Mouse (Mus musculus): Measurements from ENCODE around the gene Scnn1b. TPM values are rescaled to one million over a fixed set of nuclear protein-coding genes. Genes with fewer than 3 reads are reported as not detected.

Scnn1b gene
- polyA plus RNA-seq, 2 experiments from 2014 or later: not detected

- no peak for ATAC-seq
Observed at GRCm38 (mm10) chr7:121924361-121924760, 59.5 kb downstream of the Scnn1b start.

GRCm38 (mm10) chr7:121927882-121928281, 63.0 kb downstream of the Scnn1b start:
- no peak for ATAC-seq

GRCm38 (mm10) chr7:121931246-121931645, 66.4 kb downstream of the Scnn1b start:
- ATAC-seq: no peak

GRCm38 (mm10) chr7:121933675-121934074, 68.8 kb downstream of the Scnn1b start:
- ATAC-seq: no peak

GRCm38 (mm10) chr7:121934346-121934745, 69.5 kb downstream of the Scnn1b start:
- peak; percentile 91 for ATAC-seq

GRCm38 (mm10) chr7:121935906-121936794, 71.3 kb downstream of the Scnn1b start:
- ATAC-seq: no peak

DNA sequence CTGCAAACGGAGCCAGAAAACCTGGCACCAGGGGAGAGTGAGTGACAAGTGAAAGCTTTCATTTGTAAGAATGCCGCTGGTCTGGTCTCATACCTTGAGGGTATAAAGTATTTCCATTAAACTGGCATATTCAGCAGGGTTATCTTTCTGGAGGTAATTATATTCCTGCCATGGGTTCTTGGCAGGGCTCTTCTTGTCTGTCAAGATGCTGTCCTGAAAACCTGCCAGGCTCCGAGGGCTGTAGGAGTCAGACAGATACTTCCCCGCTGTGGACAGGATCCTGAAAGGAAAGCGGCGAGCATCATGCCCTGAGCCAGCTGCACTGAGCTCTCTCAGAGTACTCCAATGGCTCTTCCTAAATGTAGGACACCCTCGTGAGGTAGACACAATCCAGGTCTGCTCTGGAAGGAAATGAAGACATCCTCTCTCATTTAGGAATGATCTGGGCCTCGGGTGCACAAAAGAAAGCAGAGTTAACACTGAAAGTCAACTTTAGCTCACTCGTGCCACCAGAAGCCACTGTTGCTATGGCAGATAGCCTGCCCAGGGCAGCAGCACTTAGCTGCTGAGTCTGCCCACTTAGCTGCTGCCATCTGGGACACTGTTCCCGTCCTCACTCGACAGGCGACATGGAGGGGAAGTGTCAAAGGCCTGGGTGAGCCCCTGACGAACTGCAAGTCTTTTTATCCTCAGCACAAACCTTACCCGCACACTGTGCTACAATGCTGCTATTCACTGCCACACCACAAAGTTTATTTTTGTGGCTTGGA, 72.2 kb downstream of the Scnn1b start:
- no peak for ATAC-seq

DNA sequence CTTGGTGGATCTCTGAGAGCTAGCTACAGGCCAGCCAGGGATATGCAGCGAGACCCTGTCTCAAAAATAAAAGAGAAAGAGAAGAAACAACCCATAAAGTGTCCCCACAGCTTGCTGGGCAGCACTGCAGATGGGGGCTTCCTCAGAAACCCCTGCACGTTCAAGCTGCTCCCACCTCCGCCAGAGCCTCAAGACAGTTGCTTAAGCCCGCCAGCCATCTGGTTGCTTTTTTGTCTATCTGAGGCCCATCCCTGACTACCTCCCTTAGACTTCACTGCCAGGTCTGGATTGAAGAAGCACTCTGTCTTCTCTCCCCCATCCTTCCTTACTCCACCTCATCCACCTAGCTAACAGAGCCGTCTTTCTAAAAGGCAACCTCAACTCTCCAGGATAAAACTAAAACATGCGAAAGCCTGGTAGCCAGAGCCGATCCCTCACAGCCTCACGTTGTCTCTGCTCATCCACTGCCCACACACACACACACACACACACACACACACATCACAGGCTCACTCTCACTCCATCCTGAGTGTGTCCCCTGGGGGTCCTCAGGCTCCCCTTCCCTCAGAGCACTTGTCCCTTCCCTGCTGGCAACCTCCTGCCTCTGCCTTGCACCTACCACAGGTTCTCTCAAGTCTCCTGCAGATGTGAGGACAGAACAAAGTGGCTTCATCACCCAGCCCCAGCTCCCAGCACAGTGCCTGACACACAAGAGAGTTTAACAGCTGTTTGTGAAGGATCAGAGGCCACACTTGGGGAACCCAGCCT, 73.5 kb downstream of the Scnn1b start:
- no peak for ATAC-seq

- no peak for ATAC-seq
Observed at GRCm38 (mm10) chr7:121939244-121939643, 74.4 kb downstream of the Scnn1b start.

GRCm38 (mm10) chr7:121939729-121940128, 74.9 kb downstream of the Scnn1b start:
- ATAC-seq: no peak

- ATAC-seq: no peak
Observed at GRCm38 (mm10) chr7:121941016-121941415, 76.2 kb downstream of the Scnn1b start.

DNA sequence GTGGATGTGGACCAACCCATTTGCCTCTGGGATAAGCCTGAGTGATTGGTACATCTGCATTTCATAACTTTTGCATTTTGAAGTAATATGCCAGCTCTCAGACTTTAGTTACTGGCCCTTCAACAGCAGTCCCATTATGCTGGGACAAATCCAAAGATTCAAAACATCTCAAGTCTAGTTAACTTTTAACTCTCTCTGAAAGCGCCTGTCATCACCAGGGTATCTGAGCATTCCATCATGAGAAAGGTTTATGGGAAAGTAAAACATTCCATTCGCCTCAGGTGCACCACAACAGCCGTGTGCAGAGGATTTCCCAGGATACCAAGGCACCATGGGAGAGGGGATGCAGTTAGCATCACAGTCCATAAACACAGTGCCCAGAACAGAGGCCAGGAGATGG, 76.8 kb downstream of the Scnn1b start:
- ATAC-seq: no peak

DNA sequence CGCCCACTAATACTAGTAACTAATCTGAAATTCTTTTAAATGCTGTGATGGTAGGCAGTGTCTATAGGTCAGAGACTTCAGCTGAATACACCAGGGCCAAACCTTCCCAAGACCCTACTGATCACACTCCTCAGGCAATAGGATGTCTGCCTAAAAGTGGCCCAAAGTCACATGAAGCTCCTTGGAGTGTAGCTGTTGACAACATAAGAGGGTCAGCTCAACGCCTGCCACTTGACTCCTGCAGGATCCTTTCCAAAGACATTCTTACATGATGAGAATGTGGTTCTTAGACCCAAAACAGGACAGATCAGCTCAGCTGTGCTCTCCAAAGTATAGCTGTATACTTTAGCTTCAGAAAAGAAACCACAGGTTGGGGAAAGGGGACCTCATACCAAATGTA, 77.5 kb downstream of the Scnn1b start:
- ATAC-seq: no peak

- ATAC-seq: no peak
Observed at GRCm38 (mm10) chr7:121946196-121946595, 81.4 kb downstream of the Scnn1b start.

- ATAC-seq: no peak
Observed at GRCm38 (mm10) chr7:121947513-121947912, 82.7 kb downstream of the Scnn1b start.

- no peak for ATAC-seq
Observed at GRCm38 (mm10) chr7:121954891-121955669, 90.2 kb downstream of the Scnn1b start.

DNA sequence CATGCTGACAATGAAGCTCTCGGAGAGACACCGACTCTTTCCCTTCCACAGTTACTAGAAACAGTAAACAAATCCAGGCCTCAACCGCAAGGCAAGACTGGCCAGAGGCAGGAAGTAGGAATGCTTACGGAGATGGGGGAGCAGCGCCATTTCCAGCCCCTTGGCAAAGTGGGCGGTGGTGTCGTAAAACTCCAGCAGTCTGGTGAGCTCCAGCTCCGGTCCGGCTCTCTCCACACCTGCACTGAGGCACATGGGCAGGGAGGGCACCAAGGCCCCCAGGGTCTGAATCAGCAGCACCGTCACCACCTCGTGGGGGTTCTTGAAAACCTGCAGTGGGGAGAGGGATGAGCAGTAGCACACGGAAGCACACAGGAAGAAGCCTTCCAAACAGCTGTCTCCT, 91.0 kb downstream of the Scnn1b start:
- no peak for ATAC-seq

- no peak for ATAC-seq
Observed at GRCm38 (mm10) chr7:121961913-121962570, 97.2 kb downstream of the Scnn1b start.

- no peak for ATAC-seq
Observed at GRCm38 (mm10) chr7:121962571-121962959, 97.7 kb downstream of the Scnn1b start.

DNA sequence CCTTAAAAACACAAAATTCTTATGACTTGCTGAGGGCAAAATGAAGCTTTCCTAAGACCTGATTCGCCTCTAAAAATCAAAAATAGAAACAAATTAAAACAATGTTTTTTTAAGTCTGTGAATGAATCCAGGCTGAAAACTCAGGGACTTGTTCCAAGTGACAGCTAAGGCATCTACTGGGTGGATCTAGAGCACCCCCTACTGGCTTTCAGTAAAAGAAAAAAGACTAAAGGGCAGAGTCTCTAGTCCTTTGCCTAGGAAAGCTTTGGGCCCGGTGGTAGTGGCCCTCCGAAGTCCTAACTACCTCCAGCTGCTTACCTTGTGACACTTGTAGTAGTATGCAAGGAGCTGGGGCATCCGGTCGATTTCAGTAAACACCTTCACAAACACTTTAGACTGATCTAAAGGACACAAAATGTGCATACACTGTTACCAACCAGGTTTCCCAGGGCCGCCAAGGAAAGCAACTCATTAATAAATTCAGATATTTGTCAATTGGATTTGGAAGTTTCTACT, 99.1 kb downstream of the Scnn1b start:
- ATAC-seq: peak; percentile 71

GRCm38 (mm10) chr7:121966169-121966568, 101.3 kb downstream of the Scnn1b start:
- ATAC-seq: no peak
